Mouse (Mus musculus): Measurements from ENCODE around the gene Ces1e. TPM values are rescaled to one million over a fixed set of nuclear protein-coding genes. Genes with fewer than 3 reads are reported as not detected.
"Not testable (repeated sequence)": the region's sequence is repeated elsewhere in the genome, so short reads cannot be mapped to it uniquely, and the experiment has no call there.

The Ces1e gene
- polyA plus RNA-seq, 1 experiment = not detected

GRCm38 (mm10) chr8:93217375-93217774 is 12.0 kb downstream of the Ces1e start:
- WGBS = 31% methylated on average over 1 of the region's 1 CpGs
- H3K27ac ChIP-seq (ENCODE audit: insufficient read depth, low read length) = no peak overlapping the region
- no peak overlapping the region for H3K4me3 ChIP-seq (replicated peaks; ENCODE audit: insufficient read depth, low read depth, low read length)
- TF ChIP-seq CTCF (IDR thresholded peaks at IDR 0.05; ENCODE audit: borderline replicate concordance, insufficient read depth, low read depth, low read length) = no peak
- no peak for TF ChIP-seq POLR2A (IDR thresholded peaks at IDR 0.05; ENCODE audit: borderline replicate concordance, insufficient read depth, low read length)
- no peaks in the 10 kb centered on the region for H3K27me3 ChIP-seq (ENCODE audit: control insufficient read depth, insufficient read depth, low read length)
- H3K4me1 ChIP-seq (ENCODE audit: control insufficient read depth, insufficient read depth, low read length) = no peaks in the 10 kb centered on the region
- DNase-seq = no peak

- no peak overlapping the region for H3K4me3 ChIP-seq (replicated peaks; ENCODE audit: insufficient read depth, low read depth, low read length)
- no peak overlapping the region for H3K27ac ChIP-seq (ENCODE audit: insufficient read depth, low read length)
- no peaks in the 10 kb centered on the region for H3K27me3 ChIP-seq (ENCODE audit: control insufficient read depth, insufficient read depth, low read length)
- DNase-seq = no peak
- no peak for TF ChIP-seq POLR2A (IDR thresholded peaks at IDR 0.05; ENCODE audit: borderline replicate concordance, insufficient read depth, low read length)
- no peak for TF ChIP-seq CTCF (IDR thresholded peaks at IDR 0.05; ENCODE audit: borderline replicate concordance, insufficient read depth, low read depth, low read length)
- no peaks in the 10 kb centered on the region for H3K4me1 ChIP-seq (ENCODE audit: control insufficient read depth, insufficient read depth, low read length)
Observed at GRCm38 (mm10) chr8:93211091-93211490, 18.3 kb downstream of the Ces1e start.

- DNase-seq; H3K27ac ChIP-seq (ENCODE audit: insufficient read depth, low read length); H3K4me1 ChIP-seq (ENCODE audit: control insufficient read depth, insufficient read depth, low read length); H3K27me3 ChIP-seq (ENCODE audit: control insufficient read depth, insufficient read depth, low read length); H3K4me3 ChIP-seq (replicated peaks; ENCODE audit: insufficient read depth, low read depth, low read length): not testable (repeated sequence)
- WGBS = 4% methylated on average over 7 of the region's 7 CpGs
Observed at GRCm38 (mm10) chr8:93199146-93199545, 30.3 kb downstream of the Ces1e start.

GRCm38 (mm10) chr8:93197685-93198525 is 31.5 kb downstream of the Ces1e start, which contains the start of gene Ces1d:
Gene Ces1d, minus strand, starts transcription at chr8:93197838.
- Histone ChIP-seq H3K27me3 (ENCODE audit: control insufficient read depth, insufficient read depth, low read length) (no peaks in the 10 kb centered on the region), H3K4me1 (ENCODE audit: control insufficient read depth, insufficient read depth, low read length) (no peaks in the 10 kb centered on the region), H3K4me3 (replicated peaks; ENCODE audit: insufficient read depth, low read depth, low read length) (no peak within 1 kb of the TSS), H3K27ac (ENCODE audit: insufficient read depth, low read length) (no peak within 1 kb of the TSS)
- no peak for DNase-seq
- TF ChIP-seq POLR2A (IDR thresholded peaks at IDR 0.05; ENCODE audit: borderline replicate concordance, insufficient read depth, low read length) (no peak), CTCF (IDR thresholded peaks at IDR 0.05; ENCODE audit: borderline replicate concordance, insufficient read depth, low read depth, low read length) (no peak)
- 60% methylated on average over 8 of the region's 8 CpGs for WGBS

GRCm38 (mm10) chr8:93196436-93196835 is 33.0 kb downstream of the Ces1e start:
- WGBS = 94% methylated on average over 5 of the region's 5 CpGs
- H3K4me3 ChIP-seq (replicated peaks; ENCODE audit: insufficient read depth, low read depth, low read length) = no peak overlapping the region
- no peak for TF ChIP-seq POLR2A (IDR thresholded peaks at IDR 0.05; ENCODE audit: borderline replicate concordance, insufficient read depth, low read length)
- TF ChIP-seq CTCF (IDR thresholded peaks at IDR 0.05; ENCODE audit: borderline replicate concordance, insufficient read depth, low read depth, low read length) = no peak

GRCm38 (mm10) chr8:93180581-93181129 is 48.8 kb downstream of the Ces1e start:
- Histone ChIP-seq H3K27ac (ENCODE audit: insufficient read depth, low read length) (no peak overlapping the region), H3K4me3 (replicated peaks; ENCODE audit: insufficient read depth, low read depth, low read length) (no peak overlapping the region), H3K27me3 (ENCODE audit: control insufficient read depth, insufficient read depth, low read length) (no peaks in the 10 kb centered on the region), H3K4me1 (ENCODE audit: control insufficient read depth, insufficient read depth, low read length) (no peaks in the 10 kb centered on the region)
- TF ChIP-seq POLR2A (IDR thresholded peaks at IDR 0.05; ENCODE audit: borderline replicate concordance, insufficient read depth, low read length) = no peak
- no peak for TF ChIP-seq CTCF (IDR thresholded peaks at IDR 0.05; ENCODE audit: borderline replicate concordance, insufficient read depth, low read depth, low read length)
- 40% methylated on average over 4 of the region's 4 CpGs for WGBS
- no peak for DNase-seq

More at GRCm38 (mm10) chr8:93196436-93196835, 33.0 kb downstream of the Ces1e start:
- no peak for DNase-seq
- H3K27me3 ChIP-seq (ENCODE audit: control insufficient read depth, insufficient read depth, low read length) = no peaks in the 10 kb centered on the region
- H3K4me1 ChIP-seq (ENCODE audit: control insufficient read depth, insufficient read depth, low read length) = no peaks in the 10 kb centered on the region
- no peak overlapping the region for H3K27ac ChIP-seq (ENCODE audit: insufficient read depth, low read length)

- H3K27ac ChIP-seq (ENCODE audit: insufficient read depth, low read length) = no peak overlapping the region
- DNase-seq = no peak
- no peaks in the 10 kb centered on the region for H3K27me3 ChIP-seq (ENCODE audit: control insufficient read depth, insufficient read depth, low read length)
- no peaks in the 10 kb centered on the region for H3K4me1 ChIP-seq (ENCODE audit: control insufficient read depth, insufficient read depth, low read length)
- WGBS = 42% methylated on average over 1 of the region's 1 CpGs
- no peak overlapping the region for H3K4me3 ChIP-seq (replicated peaks; ENCODE audit: insufficient read depth, low read depth, low read length)
- no peak for TF ChIP-seq POLR2A (IDR thresholded peaks at IDR 0.05; ENCODE audit: borderline replicate concordance, insufficient read depth, low read length)
- no peak for TF ChIP-seq CTCF (IDR thresholded peaks at IDR 0.05; ENCODE audit: borderline replicate concordance, insufficient read depth, low read depth, low read length)
Observed at GRCm38 (mm10) chr8:93176593-93176992, 52.8 kb downstream of the Ces1e start.

GRCm38 (mm10) chr8:93174554-93174953 is 54.9 kb downstream of the Ces1e start:
- Histone ChIP-seq H3K27ac (ENCODE audit: insufficient read depth, low read length) (no peak overlapping the region), H3K4me3 (replicated peaks; ENCODE audit: insufficient read depth, low read depth, low read length) (no peak overlapping the region), H3K4me1 (ENCODE audit: control insufficient read depth, insufficient read depth, low read length) (no peaks in the 10 kb centered on the region), H3K27me3 (ENCODE audit: control insufficient read depth, insufficient read depth, low read length) (no peaks in the 10 kb centered on the region)
- no peak for DNase-seq
- no peak for TF ChIP-seq CTCF (IDR thresholded peaks at IDR 0.05; ENCODE audit: borderline replicate concordance, insufficient read depth, low read depth, low read length)
- TF ChIP-seq POLR2A (IDR thresholded peaks at IDR 0.05; ENCODE audit: borderline replicate concordance, insufficient read depth, low read length) = no peak
- 91% methylated on average over 2 of the region's 2 CpGs for WGBS

Data from cerebellum, adult 2 months (tissue).